ENCODE assay signal across 22 mouse cellular contexts in the genomic region with DNA sequence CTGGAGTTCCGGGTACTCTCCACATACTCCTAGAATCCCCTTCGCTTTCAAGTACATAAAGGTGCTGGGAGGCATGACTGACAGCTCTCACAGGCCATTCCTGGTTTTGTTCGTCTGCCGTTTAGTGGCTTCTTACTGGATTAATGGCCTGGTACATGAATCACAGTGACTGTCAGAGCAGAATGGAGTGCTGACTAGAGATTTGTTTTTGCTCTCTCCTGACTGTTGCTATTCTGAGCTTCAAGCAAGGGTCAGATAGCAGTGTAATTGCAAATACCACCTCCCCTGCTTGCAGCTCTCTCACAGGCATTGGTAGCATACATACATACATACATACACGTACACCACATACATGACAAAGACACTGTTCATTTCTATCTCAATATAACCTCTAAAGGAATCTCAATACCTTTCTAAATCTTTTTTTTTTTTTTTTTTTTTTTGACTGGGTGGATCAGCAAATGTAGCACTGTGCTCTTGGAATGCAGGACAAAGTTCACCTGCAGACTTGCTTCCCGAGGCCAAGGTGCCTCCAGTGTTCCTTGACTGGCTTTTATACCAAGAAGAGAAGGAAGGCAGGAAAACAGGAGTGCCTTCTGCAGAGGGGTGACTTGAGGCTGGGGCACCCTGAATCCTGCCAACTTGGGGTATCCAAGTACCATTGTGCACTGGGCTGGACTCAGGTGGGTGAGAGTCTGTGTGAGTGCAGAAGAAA. TPM values are rescaled to one million over a fixed set of nuclear protein-coding genes. Genes with fewer than 3 reads are reported as not detected.
DNase-seq lines count a peak whose midpoint lies in the region; ATAC-seq lines count a peak whose summit lies in the region.
"Had no signal": no experiment of that assay in that cellular context is flagged by ENCODE, and none has a peak within 500 bp of the region (broad histone marks: within the 10 kb centered on the region; RNA-seq: fewer than 3 reads in every experiment).

No protein-coding gene starts in this region.

- 59% methylated on average over 6 of the region's 6 CpGs for WGBS in kidney, embryonic 14.5 days
- 53% methylated on average over 6 of the region's 6 CpGs for WGBS in kidney, embryonic 16.5 days

- no peak overlapping the region for H3K4me3 ChIP-seq in kidney, embryonic 14.5 days (ENCODE audit: low read length)
- H3K4me3 ChIP-seq in kidney, embryonic 16.5 days (ENCODE audit: low read length): no peak overlapping the region
- H3K4me3 ChIP-seq: embryonic facial prominence, embryonic 12.5 days; gastrocnemius, adult 2 months; hindbrain, embryonic 15.5 days; liver, embryonic 12.5 days had no signal

- no peaks in the 10 kb centered on the region for H3K9me3 ChIP-seq in kidney, embryonic 14.5 days (ENCODE audit: control insufficient read depth, low read length)
- H3K9me3 ChIP-seq in kidney, embryonic 16.5 days (ENCODE audit: low read length): no peaks in the 10 kb centered on the region
- H3K9me3 ChIP-seq: embryonic facial prominence, embryonic 12.5 days; hindbrain, embryonic 15.5 days; liver, embryonic 12.5 days had no signal

- peak; percentile 68 for DNase-seq in heart, adult 11 months
- DNase-seq in heart, postnatal 25 days (ENCODE audit: low spot score): no peak
- peak; percentile 25 for DNase-seq in kidney, adult 18-20 months
- DNase-seq in lung, postnatal 25 days (ENCODE audit: low spot score): no peak
- no peak for DNase-seq in c-Kit-positive CD71-positive TER-119-positive erythroid progenitor cells, embryonic 14.5 days (ENCODE audit: low spot score)
- DNase-seq in cerebellum, adult 9-10 months: no peak
- DNase-seq: cerebellum, adult 18-20 months; forebrain, postnatal 0 days; gastrocnemius, adult 2 months; layer of hippocampus, postnatal 36 days; lung, embryonic 14.5 days; right cerebral cortex, postnatal 14 days; thymus, postnatal 14 days had no signal

- H3K36me3 ChIP-seq in kidney, embryonic 14.5 days (ENCODE audit: control insufficient read depth, insufficient read depth, low read length): no peaks in the 10 kb centered on the region
- no peaks in the 10 kb centered on the region for H3K36me3 ChIP-seq in kidney, embryonic 16.5 days (ENCODE audit: insufficient read depth, low read length)
- H3K36me3 ChIP-seq: embryonic facial prominence, embryonic 12.5 days; hindbrain, embryonic 15.5 days; liver, embryonic 12.5 days had no signal

- ATAC-seq in kidney, embryonic 14.5 days (ENCODE audit: low FRiP score, low TSS enrichment): no peak
- ATAC-seq in kidney, embryonic 16.5 days (ENCODE audit: low FRiP score, low TSS enrichment): 0 out of 2 replicates have a peak, but pooled peaks have one; percentile 49
- ATAC-seq: forebrain, postnatal 0 days; liver, embryonic 12.5 days had no signal

- H3K27me3 ChIP-seq in kidney, embryonic 14.5 days (ENCODE audit: control insufficient read depth, insufficient read depth, low read length): no peaks in the 10 kb centered on the region
- H3K27me3 ChIP-seq in kidney, embryonic 16.5 days (ENCODE audit: insufficient read depth, low read length): no peaks in the 10 kb centered on the region
- H3K27me3 ChIP-seq: CH12.LX; embryonic facial prominence, embryonic 12.5 days; hindbrain, embryonic 15.5 days had no signal

- H3K9ac ChIP-seq in kidney, embryonic 14.5 days (ENCODE audit: low read depth, low read length): no peak overlapping the region
- no peak overlapping the region for H3K9ac ChIP-seq in kidney, embryonic 16.5 days (replicated peaks; ENCODE audit: low read length)
- H3K9ac ChIP-seq: embryonic facial prominence, embryonic 12.5 days; forebrain, postnatal 0 days; hindbrain, embryonic 15.5 days; liver, embryonic 12.5 days; lung, embryonic 14.5 days had no signal

- no peak overlapping the region for H3K27ac ChIP-seq in kidney, embryonic 14.5 days (ENCODE audit: low read depth, low read length)
- no peak overlapping the region for H3K27ac ChIP-seq in kidney, embryonic 16.5 days (ENCODE audit: low read length)
- H3K27ac ChIP-seq: embryonic facial prominence, embryonic 12.5 days; gastrocnemius, adult 2 months; hindbrain, embryonic 15.5 days; liver, embryonic 12.5 days; macrophage; stomach, postnatal 0 days had no signal

- no peak overlapping the region for H3K4me2 ChIP-seq in kidney, embryonic 14.5 days (replicated peaks; ENCODE audit: low read depth, low read length)
- no peak overlapping the region for H3K4me2 ChIP-seq in kidney, embryonic 16.5 days (replicated peaks; ENCODE audit: low read depth, low read length)
- H3K4me2 ChIP-seq: embryonic facial prominence, embryonic 12.5 days; hindbrain, embryonic 15.5 days; liver, embryonic 12.5 days; lung, embryonic 14.5 days; midbrain, embryonic 11.5 days had no signal

- no peaks in the 10 kb centered on the region for H3K4me1 ChIP-seq in kidney, embryonic 14.5 days (ENCODE audit: control insufficient read depth, insufficient read depth, low read length)
- no peaks in the 10 kb centered on the region for H3K4me1 ChIP-seq in kidney, embryonic 16.5 days (ENCODE audit: insufficient read depth, low read length)
- H3K4me1 ChIP-seq: embryonic facial prominence, embryonic 12.5 days; hindbrain, embryonic 15.5 days; liver, embryonic 12.5 days had no signal

- intact Hi-C loops in heart, postnatal 25 days (cut with DNase I): no loop called here

RNA-seq across cellular contexts. Expression of a gene that starts 18.4 kb away (rescaled TPM):
- 1 to 10 TPM; 6.0 to 7.8 TPM for total RNA-seq in heart, postnatal 25 days (2021)
- polyA plus RNA-seq in kidney, embryonic 14.5 days (2014; fragmentation: Nextera tagmentation; extraction: Ambion mirVana): 4.2 and 9.2 TPM in 2 replicates
- polyA plus RNA-seq in kidney, embryonic 16.5 days (2015; fragmentation: Nextera tagmentation; extraction: Ambion mirVana): 10.9 and 11.5 TPM in 2 replicates

RNA-seq across cellular contexts. Expression of a gene that starts 53.5 kb away (rescaled TPM):
- total RNA-seq in heart, postnatal 25 days (2021): 1 to 10 TPM; 2.3 to 3.0 TPM
- polyA plus RNA-seq in kidney, embryonic 14.5 days (2014; fragmentation: Nextera tagmentation; extraction: Ambion mirVana): 21.7 and 31.8 TPM in 2 replicates
- 19.4 and 21.9 TPM in 2 replicates for polyA plus RNA-seq in kidney, embryonic 16.5 days (2015; fragmentation: Nextera tagmentation; extraction: Ambion mirVana)

Comparison
In these comparisons a context has a peak if more than half of its experiments do, and no peak if none do; other contexts are left out.
1. DNase-seq: peak in heart, adult 11 months (single experiment) and kidney, adult 18-20 months (single experiment); none in heart, postnatal 25 days (single experiment), lung, postnatal 25 days (single experiment), c-Kit-positive CD71-positive TER-119-positive erythroid progenitor cells, embryonic 14.5 days (single experiment) and cerebellum, adult 9-10 months (single experiment).